Comparison of ENCODE assay signal across 17 mouse cellular contexts in genomic region chr11:72413016-72413415, GRCm38 (mm10). TPM values are rescaled to one million over a fixed set of nuclear protein-coding genes. Genes with fewer than 3 reads are reported as not detected.
DNase-seq lines count a peak whose midpoint lies in the region; ATAC-seq lines count a peak whose summit lies in the region.
"Had no signal": no experiment of that assay in that cellular context is flagged by ENCODE, and none has a peak within 500 bp of the region (broad histone marks: within the 10 kb centered on the region; RNA-seq: fewer than 3 reads in every experiment).

No protein-coding gene starts in this region.

- H3K9ac ChIP-seq in limb, embryonic 15.5 days: no peak overlapping the region
- H3K9ac ChIP-seq: embryonic facial prominence, embryonic 12.5 days; forebrain, embryonic 12.5 days; limb, embryonic 13.5 days; neural tube, embryonic 13.5 days had no signal

- H3K9me3 ChIP-seq in limb, embryonic 15.5 days: no peaks in the 10 kb centered on the region
- no peaks in the 10 kb centered on the region for H3K9me3 ChIP-seq in limb, embryonic 10.5 days (replicated peaks)
- H3K9me3 ChIP-seq: embryonic facial prominence, embryonic 12.5 days; forebrain, embryonic 12.5 days; limb, embryonic 13.5 days; neural tube, embryonic 13.5 days had no signal

- no peaks in the 10 kb centered on the region for H3K36me3 ChIP-seq in limb, embryonic 15.5 days
- no peaks in the 10 kb centered on the region for H3K36me3 ChIP-seq in limb, embryonic 10.5 days
- H3K36me3 ChIP-seq: embryonic facial prominence, embryonic 12.5 days; forebrain, embryonic 12.5 days; limb, embryonic 13.5 days; neural tube, embryonic 13.5 days had no signal

- H3K27me3 ChIP-seq in limb, embryonic 15.5 days: peaks cover 15% of the 10 kb centered on the region; the same call in 1 of the 2 replicates
- H3K27me3 ChIP-seq in limb, embryonic 10.5 days (ENCODE audit: low read depth, poor library complexity, severe bottlenecking): peaks cover 61% of the 10 kb centered on the region

- WGBS in limb, embryonic 15.5 days: 43% methylated on average over 7 of the region's 7 CpGs
- WGBS in limb, embryonic 10.5 days: 83% methylated on average over 7 of the region's 7 CpGs

- no peak for DNase-seq in limb, embryonic 10.5 days (ENCODE audit: low spot score)
- peak; percentile 91 for DNase-seq in heart, adult 8-10 months (ENCODE audit: low spot score)
- DNase-seq in heart, postnatal 14 days: peak; percentile 67 to 73
- peak; percentile 45 to 74 for DNase-seq in lung, postnatal 4 days
- no peak for DNase-seq in left cerebral cortex, adult 11 months (ENCODE audit: low spot score)
- DNase-seq: cerebellum, adult 9-11 months; thymus, adult 18-20 months had no signal

- peaks cover 45% of the 10 kb centered on the region for H3K4me1 ChIP-seq in limb, embryonic 15.5 days
- H3K4me1 ChIP-seq in limb, embryonic 10.5 days: peaks cover 58% of the 10 kb centered on the region

- peak overlapping the region; percentile 30; the same call in 1 of the 2 replicates for H3K27ac ChIP-seq in limb, embryonic 15.5 days
- no peak overlapping the region for H3K27ac ChIP-seq in limb, embryonic 10.5 days
- H3K27ac ChIP-seq: embryonic facial prominence, embryonic 12.5 days; forebrain, embryonic 12.5 days; limb, embryonic 13.5 days; macrophage; neural tube, embryonic 13.5 days had no signal

- no peak overlapping the region for H3K4me2 ChIP-seq in limb, embryonic 15.5 days
- H3K4me2 ChIP-seq: embryonic facial prominence, embryonic 12.5 days; forebrain, embryonic 12.5 days; limb, embryonic 13.5 days had no signal

- H3K4me3 ChIP-seq in limb, embryonic 15.5 days: no peak overlapping the region
- no peak overlapping the region for H3K4me3 ChIP-seq in limb, embryonic 10.5 days
- H3K4me3 ChIP-seq: embryonic facial prominence, embryonic 12.5 days; forebrain, embryonic 12.5 days; limb, embryonic 13.5 days; neural tube, embryonic 13.5 days had no signal

- no peak for ATAC-seq in limb, embryonic 15.5 days (ENCODE audit: insufficient number of reproducible peaks, low FRiP score, low TSS enrichment, low read depth)
- ATAC-seq in megakaryocyte-erythroid progenitor cell, adult 5-6 weeks (replicated peaks; ENCODE audit: low FRiP score, low TSS enrichment, poor library complexity, severe bottlenecking): no peak

- intact Hi-C loops in heart, postnatal 14 days (cut with DNase I): no loop called here

RNA-seq across cellular contexts. Expression of gene Smtnl2, which starts 1.5 kb away (rescaled TPM):
- polyA plus RNA-seq in limb, embryonic 15.5 days (2015; fragmentation: Nextera tagmentation; extraction: Ambion mirVana): 85.0 and 97.2 TPM in 2 replicates
- polyA plus RNA-seq in limb, embryonic 10.5 days (2016; fragmentation: Nextera tagmentation; extraction: Ambion mirVana): 11.7 and 14.2 TPM in 2 replicates
- 10 to 100 TPM; 13.6 to 18.9 (median 16.5) TPM for total RNA-seq in heart, adult 8-10 months (2022)
- total RNA-seq in heart, postnatal 14 days (2021): 10 to 100 TPM; 27.1 to 30.5 TPM
- 0.50 and 0.52 TPM in 2 replicates for total RNA-seq in megakaryocyte-erythroid progenitor cell, adult 5-6 weeks (2014; fragmentation: Nextera tagmentation)
- total RNA-seq in megakaryocyte-erythroid progenitor cell, adult 5-6 weeks (2017): 0.11 TPM in 1 of 2 replicates, not detected in the other
- polyA plus RNA-seq: macrophage had no signal

RNA-seq across cellular contexts. Expression of gene Ggt6, which starts 22.3 kb away (rescaled TPM):
- 10.4 and 11.5 TPM in 2 replicates for polyA plus RNA-seq in limb, embryonic 15.5 days (2015; fragmentation: Nextera tagmentation; extraction: Ambion mirVana)
- polyA plus RNA-seq in limb, embryonic 10.5 days (2016; fragmentation: Nextera tagmentation; extraction: Ambion mirVana): 0.08 TPM in 1 of 2 replicates, not detected in the other
- under 1 TPM in 2 of 4 experiments, not detected in 2; 0.32 to 0.44 TPM for total RNA-seq in heart, adult 8-10 months (2022)
- under 1 TPM in 1 of 2 experiments, not detected in 1; 0.39 TPM for total RNA-seq in heart, postnatal 14 days (2021)
- total RNA-seq in megakaryocyte-erythroid progenitor cell, adult 5-6 weeks (2014; fragmentation: Nextera tagmentation): not detected in 2 replicates
- total RNA-seq in megakaryocyte-erythroid progenitor cell, adult 5-6 weeks (2017): not detected in 2 replicates
- total RNA-seq: layer of hippocampus, postnatal 10 days had no signal
- polyA plus RNA-seq: forebrain, embryonic 12.5 days; macrophage; midbrain, postnatal 0 days; neural tube, embryonic 13.5 days had no signal

RNA-seq across cellular contexts. Expression of gene Mybbp1a, which starts 28.1 kb away (rescaled TPM):
- polyA plus RNA-seq in limb, embryonic 15.5 days (2015; fragmentation: Nextera tagmentation; extraction: Ambion mirVana): 127 and 128 TPM in 2 replicates
- polyA plus RNA-seq in limb, embryonic 10.5 days (2016; fragmentation: Nextera tagmentation; extraction: Ambion mirVana): 234 and 274 TPM in 2 replicates
- 10 to 100 TPM; 42.4 to 49.4 (median 45.9) TPM for total RNA-seq in heart, adult 8-10 months (2022)
- 10 to 100 TPM; 38.0 to 38.4 TPM for total RNA-seq in heart, postnatal 14 days (2021)
- 215 and 248 TPM in 2 replicates for total RNA-seq in megakaryocyte-erythroid progenitor cell, adult 5-6 weeks (2014; fragmentation: Nextera tagmentation)
- 185 and 248 TPM in 2 replicates for total RNA-seq in megakaryocyte-erythroid progenitor cell, adult 5-6 weeks (2017)

RNA-seq across cellular contexts. Expression of gene Tekt1, which starts 50.8 kb away (rescaled TPM):
- polyA plus RNA-seq in limb, embryonic 15.5 days (2015; fragmentation: Nextera tagmentation; extraction: Ambion mirVana): 1.5 and 1.6 TPM in 2 replicates
- polyA plus RNA-seq in limb, embryonic 10.5 days (2016; fragmentation: Nextera tagmentation; extraction: Ambion mirVana): 5.0 and 5.4 TPM in 2 replicates
- under 1 TPM in 1 of 4 experiments, not detected in 3; 0.28 TPM for total RNA-seq in heart, adult 8-10 months (2022)
- under 1 TPM in 1 of 2 experiments, not detected in 1; 0.26 TPM for total RNA-seq in heart, postnatal 14 days (2021)
- total RNA-seq in megakaryocyte-erythroid progenitor cell, adult 5-6 weeks (2014; fragmentation: Nextera tagmentation): not detected in 2 replicates
- not detected in 2 replicates for total RNA-seq in megakaryocyte-erythroid progenitor cell, adult 5-6 weeks (2017)
- polyA plus RNA-seq: macrophage; spleen, adult 2 months had no signal

Comparison
In these comparisons a context has a peak if more than half of its experiments do, and no peak if none do; other contexts are left out.
1. DNase-seq: peak in heart, adult 8-10 months (single experiment), heart, postnatal 14 days (2 of 2) and lung, postnatal 4 days (2 of 2); none in limb, embryonic 10.5 days (single experiment) and left cerebral cortex, adult 11 months (single experiment).
2. RNA of gene Smtnl2, which starts 1.5 kb away (total RNA-seq): 27.1 to 30.5 TPM in heart, postnatal 14 days and 13.6 to 18.9 TPM in heart, adult 8-10 months; 0.11 to 0.52 TPM in megakaryocyte-erythroid progenitor cell, adult 5-6 weeks; every median in the first group is over 4 times any median in the second.